Mouse (Mus musculus): ENCODE results near the gene Lime1. TPM values are rescaled to one million over a fixed set of nuclear protein-coding genes. Genes with fewer than 3 reads are reported as not detected.

Gene Lime1
- total RNA-seq (2022), result 1 to 10 TPM; 4.6 to 5.1 (median 4.8) TPM

- DNase-seq (ENCODE audit: low spot score), result no peak
These were observed at the start of gene Lime1 for GRCm38 (mm10) chr2:181379778-181380177. Gene Lime1 (plus strand): TSS chr2:181380078.

- DNase-seq (ENCODE audit: low spot score), result no peak
These were observed 47.3 kb upstream of the Lime1 start for GRCm38 (mm10) chr2:181332542-181332941.

GRCm38 (mm10) chr2:181334023-181334422, 45.9 kb upstream of the Lime1 start:
- peak; percentile 77 for DNase-seq (ENCODE audit: low spot score)

- DNase-seq (ENCODE audit: low spot score), result no peak
These were observed 39.5 kb upstream of the Lime1 start for GRCm38 (mm10) chr2:181340426-181340825.

GRCm38 (mm10) chr2:181342766-181343165, 37.1 kb upstream of the Lime1 start:
- DNase-seq (ENCODE audit: low spot score), result peak; percentile 24

GRCm38 (mm10) chr2:181356780-181357179, 23.1 kb upstream of the Lime1 start:
- DNase-seq (ENCODE audit: low spot score), result no peak

GRCm38 (mm10) chr2:181363946-181364345, 15.9 kb upstream of the Lime1 start:
- DNase-seq (ENCODE audit: low spot score), result no peak

- DNase-seq (ENCODE audit: low spot score), result no peak
These were observed 15.4 kb upstream of the Lime1 start for GRCm38 (mm10) chr2:181364487-181364859.

GRCm38 (mm10) chr2:181364860-181365596, 14.8 kb upstream of the Lime1 start, which contains the start of the genes Zgpat and Arfrp1:
Gene Zgpat (plus strand): TSS chr2:181364928.
Gene Arfrp1 (minus strand): TSS chr2:181365404.
- peak; percentile 90 for DNase-seq (ENCODE audit: low spot score)

GRCm38 (mm10) chr2:181365655-181366075, 14.2 kb upstream of the Lime1 start:
- no peak for DNase-seq (ENCODE audit: low spot score)

GRCm38 (mm10) chr2:181370001-181370400, 9.9 kb upstream of the Lime1 start:
- DNase-seq (ENCODE audit: low spot score), result no peak

GRCm38 (mm10) chr2:181375787-181376186, 4.1 kb upstream of the Lime1 start:
- no peak for DNase-seq (ENCODE audit: low spot score)

- no peak for DNase-seq (ENCODE audit: low spot score)
These were observed 2.6 kb upstream of the Lime1 start for GRCm38 (mm10) chr2:181377230-181377629.

- DNase-seq (ENCODE audit: low spot score), result no peak
These were observed 1.2 kb upstream of the Lime1 start for GRCm38 (mm10) chr2:181378701-181379100.

- no peak for DNase-seq (ENCODE audit: low spot score)
These were observed 373 bp downstream of the Lime1 start for GRCm38 (mm10) chr2:181380251-181380650.

GRCm38 (mm10) chr2:181381107-181381506, 1.2 kb downstream of the Lime1 start:
- DNase-seq (ENCODE audit: low spot score), result no peak

- no peak for DNase-seq (ENCODE audit: low spot score)
These were observed 1.9 kb downstream of the Lime1 start for GRCm38 (mm10) chr2:181381631-181382306.

GRCm38 (mm10) chr2:181384463-181384862, 4.6 kb downstream of the Lime1 start:
- no peak for DNase-seq (ENCODE audit: low spot score)

GRCm38 (mm10) chr2:181384919-181385391, 5.1 kb downstream of the Lime1 start:
- DNase-seq (ENCODE audit: low spot score), result peak; percentile 71

- DNase-seq (ENCODE audit: low spot score), result peak; percentile 72
These were observed 6.0 kb downstream of the Lime1 start for GRCm38 (mm10) chr2:181385885-181386284.

GRCm38 (mm10) chr2:181386663-181387210, 6.9 kb downstream of the Lime1 start:
- DNase-seq (ENCODE audit: low spot score), result no peak

- DNase-seq (ENCODE audit: low spot score), result no peak
These were observed 10.4 kb downstream of the Lime1 start for GRCm38 (mm10) chr2:181390136-181390870.

All from heart, adult 8-10 months (tissue).